Mouse (Mus musculus) intestine, postnatal 0 days (tissue): ENCODE measurements around the gene Gcsh. TPM values are rescaled to one million over a fixed set of nuclear protein-coding genes. Genes with fewer than 3 reads are reported as not detected.

Source experiments
- ATAC-seq: fragments of 200-750 bp; cut with Nextera tagmentation; 2 replicates; pipeline ENCODE4 v1.8.0; 2017; ENCODE audit warnings: mild to moderate bottlenecking, moderate TSS enrichment, moderate library complexity
- H3K27ac ChIP-seq: fragments of 300-500 bp; sonication (generic); 2 replicates; pipeline ENCODE4 v1.5.1; 2014; ENCODE audit warnings: mild to moderate bottlenecking, low read depth, low read length, moderate library complexity
- H3K27me3 ChIP-seq: fragments of 300-500 bp; sonication (generic); replicated peaks from 2 replicates; pipeline ENCODE4 v1.6.1; 2014; ENCODE audit warnings: low read length, mixed read lengths; ENCODE audit not compliant: control insufficient read depth, insufficient read depth
- H3K36me3 ChIP-seq: fragments of 300-500 bp; sonication (generic); 2 replicates; pipeline ENCODE4 v1.6.1; 2014; ENCODE audit warnings: mild to moderate bottlenecking, moderate library complexity; ENCODE audit not compliant: control insufficient read depth, insufficient read depth
- H3K4me1 ChIP-seq: fragments of 300-500 bp; sonication (generic); replicated peaks from 2 replicates; pipeline ENCODE4 v1.6.1; 2014; ENCODE audit warnings: antibody characterized with exemption, low read length, mixed read lengths; ENCODE audit not compliant: control insufficient read depth, insufficient read depth
- H3K4me2 ChIP-seq: fragments of 300-500 bp; sonication (generic); replicated peaks from 2 replicates; pipeline ENCODE4 v1.6.1; 2014; ENCODE audit warnings: low read depth, mild to moderate bottlenecking, moderate library complexity
- H3K4me3 ChIP-seq: fragments of 300-500 bp; sonication (generic); 2 replicates; pipeline ENCODE4 v1.5.1; 2014; ENCODE audit warnings: low read depth, low read length
- H3K9ac ChIP-seq: fragments of 300-500 bp; sonication (generic); 2 replicates; pipeline ENCODE4 v1.6.1; 2014; ENCODE audit warnings: mild to moderate bottlenecking, low read depth, low read length
- H3K9me3 ChIP-seq: fragments of 300-500 bp; sonication (generic); 2 replicates; pipeline ENCODE4 v1.6.1; 2016; ENCODE audit warnings: mixed run types; ENCODE audit not compliant: control insufficient read depth
- CTCF ChIP-seq: sonication (generic); IDR thresholded peaks from 2 replicates; pipeline ENCODE4 v1.5.1; 2016; ENCODE audit warnings: low read depth, mild to moderate bottlenecking, control low read depth, antibody characterized with exemption, moderate library complexity
- WGBS: fragments of 180-500 bp; shearing (Covaris S2); extraction: QIAGEN DNeasy Blood & Tissue Kit; methylation state at CpG from one replicate; pipeline ENCODE4 v1.1.7; 2014; 5-methylcytosine and 5-hydroxymethylcytosine counted together
- polyA plus RNA-seq: library from polyadenylated mRNA; unstranded; fragments of >200 nt; fragmentation: Nextera tagmentation; extraction: Ambion mirVana; gene quantifications from 2 replicates; pipeline ENCODE4 v1.2.1, GENCODE M21; 2015

Gene Gcsh
- polyA plus RNA-seq, 1 experiment from 2014 or later: 91.8 TPM

DNA sequence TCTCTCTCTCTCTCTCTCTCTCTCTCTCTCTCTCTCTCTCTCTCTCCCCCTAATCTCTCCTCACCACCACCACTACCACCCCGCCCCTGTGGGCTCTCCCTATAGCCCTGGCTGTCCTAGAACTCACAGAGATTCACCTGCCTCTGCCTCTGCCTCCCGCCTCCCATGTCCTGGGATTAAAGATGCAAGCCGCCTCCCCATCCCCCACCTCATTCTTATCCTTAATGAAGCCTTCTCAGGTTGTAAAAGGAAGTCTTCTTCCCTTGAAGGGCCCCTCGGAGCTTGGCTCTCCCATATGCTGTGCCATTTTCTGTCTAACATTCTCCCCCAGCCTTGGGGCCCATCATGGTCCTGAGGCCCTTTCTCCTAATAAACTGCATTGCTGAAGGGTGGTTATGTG lies 22.3 kb upstream of the Gcsh start:
- no peak for ATAC-seq
- H3K9me3 ChIP-seq: no peaks in the 10 kb centered on the region
- H3K27me3 ChIP-seq: no peaks in the 10 kb centered on the region
- TF ChIP-seq CTCF: no peak
- H3K9ac ChIP-seq: no peak overlapping the region
- H3K27ac ChIP-seq: no peak overlapping the region
- no peak overlapping the region for H3K4me3 ChIP-seq
- H3K4me2 ChIP-seq: no peak overlapping the region
- H3K4me1 ChIP-seq: no peaks in the 10 kb centered on the region
- H3K36me3 ChIP-seq: no peaks in the 10 kb centered on the region
- WGBS: 59% methylated on average over 4 of the region's 4 CpGs

DNA sequence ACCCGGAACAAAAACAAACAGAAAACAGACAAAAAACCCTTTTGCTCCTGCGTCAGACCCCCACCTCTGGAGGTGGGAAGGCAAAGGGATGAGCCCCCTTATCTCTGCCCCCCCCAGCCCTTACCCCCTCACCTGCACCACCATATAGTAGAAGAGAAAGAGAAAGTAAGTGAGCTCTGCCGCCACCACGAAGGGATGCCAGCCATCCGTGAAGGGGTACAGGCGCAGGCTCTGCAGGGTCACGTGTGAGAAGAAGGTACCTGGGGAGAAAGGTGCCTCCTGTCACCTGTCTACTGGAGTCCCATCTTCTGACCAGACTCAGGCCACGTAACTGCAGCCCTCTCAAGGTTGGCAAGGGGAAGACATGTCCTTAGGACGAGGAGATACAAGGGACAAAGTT lies 18.0 kb upstream of the Gcsh start:
- no peaks in the 10 kb centered on the region for H3K36me3 ChIP-seq
- TF ChIP-seq CTCF: no peak
- WGBS: 84% methylated on average over 9 of the region's 9 CpGs
- no peaks in the 10 kb centered on the region for H3K4me1 ChIP-seq
- H3K4me2 ChIP-seq: no peak overlapping the region
- no peaks in the 10 kb centered on the region for H3K9me3 ChIP-seq
- no peak overlapping the region for H3K4me3 ChIP-seq
- H3K9ac ChIP-seq: no peak overlapping the region
- no peak for ATAC-seq
- no peaks in the 10 kb centered on the region for H3K27me3 ChIP-seq
- no peak overlapping the region for H3K27ac ChIP-seq

DNA sequence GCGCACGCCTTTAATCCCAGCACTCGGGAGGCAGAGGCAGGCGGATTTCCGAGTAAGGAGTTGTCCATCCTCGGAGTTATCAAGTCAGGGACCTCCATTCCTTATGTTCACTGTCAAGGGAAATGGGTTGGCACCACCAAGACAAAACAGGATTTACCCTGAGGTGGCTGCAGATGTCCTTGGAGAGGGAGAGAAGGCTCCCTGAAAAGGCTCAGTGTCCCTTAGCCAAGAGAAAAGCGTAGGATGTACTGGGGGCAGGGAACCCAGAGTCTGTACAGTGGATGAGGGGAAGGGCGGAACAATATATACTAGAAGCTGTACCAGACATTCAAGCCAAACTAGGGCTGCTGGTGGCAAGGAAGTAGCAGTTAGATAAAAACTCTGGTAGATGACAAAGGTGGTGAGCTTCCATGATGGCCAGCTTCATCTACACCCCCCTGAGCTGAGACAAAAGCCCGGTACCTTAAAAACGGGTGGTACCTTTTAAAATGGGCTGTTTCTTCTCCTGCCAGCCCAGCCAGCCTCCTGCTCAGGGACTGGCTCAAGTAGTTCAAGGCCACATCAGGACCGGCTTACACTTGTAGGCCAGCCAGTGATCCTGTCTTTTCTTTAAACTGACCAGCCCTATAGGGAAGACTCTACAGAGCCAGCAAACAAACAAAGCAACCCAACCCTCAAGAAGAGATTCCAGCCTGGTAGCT lies 829 bp upstream of the Gcsh start:
- Histone ChIP-seq H3K27ac (no peak overlapping the region), H3K36me3 (no peaks in the 10 kb centered on the region), H3K4me3 (peak overlapping the region; percentile 63), H3K4me2 (peak overlapping the region; percentile 80), H3K27me3 (no peaks in the 10 kb centered on the region; the same call in 1 of the 2 replicates), H3K9me3 (no peaks in the 10 kb centered on the region), H3K9ac (no peak overlapping the region), H3K4me1 (no peaks in the 10 kb centered on the region)
- TF ChIP-seq CTCF: no peak
- 52% methylated on average over 11 of the region's 11 CpGs for WGBS
- ATAC-seq: no peak

DNA sequence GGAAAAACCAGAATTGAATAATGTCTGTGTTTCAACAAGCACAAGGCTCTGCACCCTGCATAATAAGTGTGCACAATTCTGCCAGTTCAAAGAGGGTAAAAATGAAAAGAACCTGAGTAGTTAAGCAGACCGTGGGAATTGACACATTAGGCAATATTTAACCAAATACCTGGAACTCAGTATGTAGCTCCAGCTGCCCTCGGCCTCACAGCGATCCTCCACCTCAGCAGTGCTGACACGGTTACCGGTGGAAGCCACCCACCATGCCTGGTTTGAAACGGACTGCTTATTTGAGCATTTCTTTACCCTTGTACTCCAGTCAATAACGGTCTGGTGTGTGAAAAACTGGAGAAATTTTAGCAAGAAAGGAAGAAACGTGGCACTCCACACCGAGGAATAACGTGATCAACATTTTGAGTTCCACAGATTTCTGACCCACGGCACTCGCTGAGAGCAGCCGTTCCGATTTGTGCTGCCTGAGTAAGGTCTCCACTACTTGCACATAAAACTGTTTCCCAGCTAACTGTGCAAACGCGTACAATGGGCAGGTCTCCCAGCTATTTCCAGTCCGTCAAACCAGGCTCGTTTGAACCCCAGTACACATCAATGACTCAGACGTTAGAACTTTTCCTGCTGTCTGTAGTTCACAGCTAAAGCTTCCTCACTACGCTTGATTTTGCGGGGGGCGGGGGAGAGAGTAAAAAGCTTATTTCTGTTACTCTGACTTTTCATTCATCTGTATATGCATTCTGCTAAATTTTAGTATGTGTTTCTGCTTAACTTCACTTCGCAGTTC lies 963 bp downstream of the Gcsh start:
- no peak for ATAC-seq
- H3K4me1 ChIP-seq: no peaks in the 10 kb centered on the region

DNA sequence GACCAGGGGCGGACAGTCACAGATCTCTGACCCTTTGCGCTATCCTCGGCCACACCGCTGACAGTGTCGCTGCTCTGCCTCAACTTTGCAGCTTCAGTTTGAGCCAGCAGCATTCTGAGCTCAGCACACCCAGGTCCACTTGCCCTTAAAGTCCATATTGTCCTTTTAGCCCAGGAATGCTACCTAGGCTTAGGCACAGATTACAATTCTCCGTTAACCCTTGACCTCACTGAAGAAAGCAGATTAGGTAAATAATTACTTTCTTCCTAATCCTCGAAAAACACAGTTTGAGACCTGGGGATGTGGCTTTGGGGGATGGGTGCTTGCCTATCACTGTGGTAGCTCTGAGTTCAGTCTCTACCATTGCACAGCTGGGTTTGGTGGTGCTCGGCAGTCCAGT lies 2.1 kb downstream of the Gcsh start:
- H3K4me3 ChIP-seq: no peak overlapping the region
- H3K27ac ChIP-seq: no peak overlapping the region
- no peaks in the 10 kb centered on the region for H3K9me3 ChIP-seq
- H3K9ac ChIP-seq: no peak overlapping the region
- WGBS: 77% methylated on average over 8 of the region's 8 CpGs
- ATAC-seq: no peak
- no peak for TF ChIP-seq CTCF
- H3K4me1 ChIP-seq: no peaks in the 10 kb centered on the region
- H3K27me3 ChIP-seq: no peaks in the 10 kb centered on the region; the same call in 1 of the 2 replicates
- H3K4me2 ChIP-seq: peak overlapping the region; percentile 80
- H3K36me3 ChIP-seq: peaks cover 22% of the 10 kb centered on the region

More for the DNA sequence above, 963 bp downstream of the Gcsh start:
- H3K9me3 ChIP-seq: no peaks in the 10 kb centered on the region
- H3K4me2 ChIP-seq: peak overlapping the region; percentile 80
- H3K27ac ChIP-seq: peak overlapping the region; percentile 87
- H3K36me3 ChIP-seq: peaks cover 14% of the 10 kb centered on the region
- peak overlapping the region; percentile 63 for H3K4me3 ChIP-seq
- no peak for TF ChIP-seq CTCF
- 4% methylated on average over 23 of the region's 23 CpGs for WGBS
- H3K9ac ChIP-seq: peak overlapping the region; percentile 54
- H3K27me3 ChIP-seq: no peaks in the 10 kb centered on the region; the same call in 1 of the 2 replicates

DNA sequence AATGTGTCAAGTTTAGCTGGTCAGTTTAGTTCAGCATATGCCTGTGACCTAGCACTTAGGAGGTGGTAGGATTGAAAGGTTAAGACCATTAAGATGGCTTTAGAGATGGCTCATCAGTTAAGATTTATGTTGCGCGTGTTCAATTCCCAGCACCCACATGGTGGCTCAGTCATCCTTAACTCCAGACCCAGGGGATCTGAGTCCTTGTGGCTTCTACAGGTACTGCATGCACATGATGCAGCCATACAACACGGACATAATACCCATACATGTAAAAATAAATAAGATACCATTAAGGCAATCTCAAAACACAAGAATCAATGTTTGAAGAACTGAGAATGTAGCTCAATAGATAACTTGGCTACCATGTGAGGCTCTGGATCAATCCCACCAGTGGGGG lies 3.5 kb downstream of the Gcsh start:
- Histone ChIP-seq H3K4me2 (no peak overlapping the region), H3K27ac (no peak overlapping the region), H3K4me1 (no peaks in the 10 kb centered on the region), H3K9ac (no peak overlapping the region), H3K27me3 (no peaks in the 10 kb centered on the region), H3K36me3 (peaks cover 34% of the 10 kb centered on the region), H3K4me3 (no peak overlapping the region), H3K9me3 (no peaks in the 10 kb centered on the region)
- TF ChIP-seq CTCF: peak; percentile 37
- WGBS: 99% methylated on average over 3 of the region's 3 CpGs
- ATAC-seq: no peak
